Mouse (Mus musculus) megakaryocyte, embryonic 14.5 days (primary cell): Measurements from ENCODE around the gene Mkrn1. TPM values are rescaled to one million over a fixed set of nuclear protein-coding genes. Genes with fewer than 3 reads are reported as not detected.
"Not testable (repeated sequence)": the region's sequence is repeated elsewhere in the genome, so short reads cannot be mapped to it uniquely, and the experiment has no call there.

Source experiments
- H3K27me3 ChIP-seq: replicated peaks from 2 replicates; pipeline ENCODE3; 2012; ENCODE audit warnings: inconsistent platforms
- H3K36me3 ChIP-seq: replicated peaks from 2 replicates; pipeline ENCODE3; 2012; ENCODE audit warnings: low read length, inconsistent platforms, mixed read lengths
- H3K4me1 ChIP-seq: 2 replicates; pipeline ENCODE4 v1.6.1; 2012; ENCODE audit warnings: inconsistent platforms
- H3K4me3 ChIP-seq: replicated peaks from 2 replicates; pipeline ENCODE3; 2012; ENCODE audit warnings: moderate library complexity, mild to moderate bottlenecking, inconsistent platforms
- H3K9me3 ChIP-seq: 2 replicates; pipeline ENCODE4 v1.6.1; 2012; ENCODE audit warnings: inconsistent platforms
- FLI1 ChIP-seq: IDR thresholded peaks from 2 replicates; pipeline ENCODE4 v1.6.1; 2012; ENCODE audit warnings: low read length, inconsistent platforms, mixed read lengths
- GATA1 ChIP-seq: IDR thresholded peaks from 3 replicates; pipeline ENCODE4 v1.6.1; 2012; ENCODE audit warnings: mixed read lengths, low read length, inconsistent platforms, borderline replicate concordance
- polyA plus RNA-seq: library from polyadenylated mRNA; stranded (reverse); fragments of >175 nt; gene quantifications from 2 replicates; pipeline ENCODE4 v1.2.3, GENCODE M21; 2012; ENCODE audit warnings: low replicate concordance; ENCODE audit not compliant: insufficient read depth

The Mkrn1 gene
- polyA plus RNA-seq, 1 experiment = 107 TPM

- Histone ChIP-seq H3K4me1 (peaks cover 47% of the 10 kb centered on the region), H3K36me3 (no peaks in the 10 kb centered on the region), H3K9me3 (peaks cover 5% of the 10 kb centered on the region), H3K27me3 (peaks cover 6% of the 10 kb centered on the region), H3K4me3 (peak overlapping the region; percentile 65)
- TF ChIP-seq FLI1 (no peak), GATA1 (no peak)
Observed at GRCm38 (mm10) chr6:39447429-39448185, 27.3 kb upstream of the Mkrn1 start.

- peaks cover 5% of the 10 kb centered on the region for H3K9me3 ChIP-seq
- TF ChIP-seq GATA1 (no peak), FLI1 (no peak)
Observed at GRCm38 (mm10) chr6:39445801-39446572, 25.7 kb upstream of the Mkrn1 start.

GRCm38 (mm10) chr6:39442786-39443287 lies 22.6 kb upstream of the Mkrn1 start:
- H3K27me3 ChIP-seq = peaks cover 6% of the 10 kb centered on the region
- H3K9me3 ChIP-seq = peaks cover 5% of the 10 kb centered on the region
- H3K36me3 ChIP-seq = no peaks in the 10 kb centered on the region
- no peak for TF ChIP-seq FLI1
- no peak for TF ChIP-seq GATA1
- peaks cover 24% of the 10 kb centered on the region for H3K4me1 ChIP-seq
- no peak overlapping the region for H3K4me3 ChIP-seq

More at GRCm38 (mm10) chr6:39445801-39446572, 25.7 kb upstream of the Mkrn1 start:
- no peaks in the 10 kb centered on the region for H3K36me3 ChIP-seq
- H3K4me1 ChIP-seq = peaks cover 42% of the 10 kb centered on the region
- H3K4me3 ChIP-seq = no peak overlapping the region
- peaks cover 7% of the 10 kb centered on the region for H3K27me3 ChIP-seq

GRCm38 (mm10) chr6:39440207-39440606 lies 19.9 kb upstream of the Mkrn1 start:
- peaks cover 6% of the 10 kb centered on the region for H3K27me3 ChIP-seq

GRCm38 (mm10) chr6:39437519-39437918 lies 17.3 kb upstream of the Mkrn1 start:
- H3K9me3 ChIP-seq, H3K27me3 ChIP-seq, H3K36me3 ChIP-seq, H3K4me3 ChIP-seq: not testable (repeated sequence)
- H3K4me1 ChIP-seq = peaks cover 34% of the 10 kb centered on the region

More at GRCm38 (mm10) chr6:39440207-39440606, 19.9 kb upstream of the Mkrn1 start:
- no peaks in the 10 kb centered on the region for H3K36me3 ChIP-seq
- TF ChIP-seq GATA1 = no peak
- no peak for TF ChIP-seq FLI1
- H3K9me3 ChIP-seq = peaks cover 2% of the 10 kb centered on the region; the same call in 1 of the 2 replicates
- H3K4me1 ChIP-seq = peaks cover 21% of the 10 kb centered on the region
- H3K4me3 ChIP-seq = no peak overlapping the region

- Histone ChIP-seq H3K9me3 (no peaks in the 10 kb centered on the region), H3K4me1 (peaks cover 47% of the 10 kb centered on the region), H3K27me3 (peaks cover 4% of the 10 kb centered on the region), H3K4me3 (no peak overlapping the region), H3K36me3 (no peaks in the 10 kb centered on the region)
- TF ChIP-seq GATA1 = no peak
- no peak for TF ChIP-seq FLI1
Observed at GRCm38 (mm10) chr6:39435875-39436274, 15.6 kb upstream of the Mkrn1 start.

GRCm38 (mm10) chr6:39434886-39435492 lies 14.7 kb upstream of the Mkrn1 start:
- H3K4me3 ChIP-seq = no peak overlapping the region
- TF ChIP-seq GATA1 = no peak
- no peak for TF ChIP-seq FLI1

GRCm38 (mm10) chr6:39434111-39434885 lies 14.0 kb upstream of the Mkrn1 start:
- Histone ChIP-seq H3K4me3 (no peak overlapping the region), H3K36me3 (no peaks in the 10 kb centered on the region), H3K27me3 (peaks cover 2% of the 10 kb centered on the region), H3K4me1 (peaks cover 58% of the 10 kb centered on the region), H3K9me3 (no peaks in the 10 kb centered on the region)
- TF ChIP-seq FLI1 (no peak), GATA1 (no peak)

More at GRCm38 (mm10) chr6:39434886-39435492, 14.7 kb upstream of the Mkrn1 start:
- Histone ChIP-seq H3K9me3 (no peaks in the 10 kb centered on the region), H3K4me1 (peaks cover 56% of the 10 kb centered on the region), H3K36me3 (no peaks in the 10 kb centered on the region), H3K27me3 (peaks cover 3% of the 10 kb centered on the region)

GRCm38 (mm10) chr6:39433701-39434100 lies 13.4 kb upstream of the Mkrn1 start:
- no peaks in the 10 kb centered on the region for H3K9me3 ChIP-seq
- H3K4me1 ChIP-seq = peaks cover 62% of the 10 kb centered on the region

More at GRCm38 (mm10) chr6:39433701-39434100, 13.4 kb upstream of the Mkrn1 start:
- Histone ChIP-seq H3K4me3 (no peak overlapping the region), H3K36me3 (no peaks in the 10 kb centered on the region), H3K27me3 (no peaks in the 10 kb centered on the region)
- TF ChIP-seq GATA1 (no peak), FLI1 (no peak)
